Mouse (Mus musculus) kidney, embryonic 14.5 days (tissue): ENCODE results near the gene Muc1. TPM values are rescaled to one million over a fixed set of nuclear protein-coding genes. Genes with fewer than 3 reads are reported as not detected.
A peak's percentile ranks its signal among the peaks of the same experiment; 100 is the strongest.

ENCODE experiments used
- ATAC-seq: fragments of 200-750 bp; cut with Nextera tagmentation; 2 replicates; pipeline ENCODE4 v1.8.0; 2017; ENCODE audit warnings: moderate number of reproducible peaks, mild to moderate bottlenecking, moderate TSS enrichment, moderate library complexity; ENCODE audit not compliant: low FRiP score, low TSS enrichment
- H3K27ac ChIP-seq: fragments of 300-500 bp; sonication (generic); 2 replicates; pipeline ENCODE4 v1.5.1; 2014; ENCODE audit warnings: low read depth, mild to moderate bottlenecking, low read length, moderate library complexity, mixed read lengths
- H3K27me3 ChIP-seq: fragments of 300-500 bp; sonication (generic); 2 replicates; pipeline ENCODE4 v1.6.1; 2014; ENCODE audit warnings: mild to moderate bottlenecking, low read length; ENCODE audit not compliant: control insufficient read depth, insufficient read depth
- H3K36me3 ChIP-seq: fragments of 300-500 bp; sonication (generic); 2 replicates; pipeline ENCODE4 v1.6.1; 2014; ENCODE audit warnings: low read length, mixed read lengths; ENCODE audit not compliant: control insufficient read depth, insufficient read depth
- H3K4me1 ChIP-seq: fragments of 300-500 bp; sonication (generic); 2 replicates; pipeline ENCODE4 v1.6.1; 2014; ENCODE audit warnings: low read length, mixed read lengths; ENCODE audit not compliant: control insufficient read depth, insufficient read depth
- H3K4me2 ChIP-seq: fragments of 300-500 bp; sonication (generic); replicated peaks from 2 replicates; pipeline ENCODE4 v1.6.1; 2014; ENCODE audit warnings: low read depth, mild to moderate bottlenecking, low read length
- H3K4me3 ChIP-seq: fragments of 300-500 bp; sonication (generic); 2 replicates; pipeline ENCODE4 v1.5.1; 2014; ENCODE audit warnings: mild to moderate bottlenecking, low read length
- H3K9ac ChIP-seq: fragments of 300-500 bp; sonication (generic); 2 replicates; pipeline ENCODE4 v1.6.1; 2014; ENCODE audit warnings: low read depth, mild to moderate bottlenecking, low read length, moderate library complexity
- H3K9me3 ChIP-seq: fragments of 300-500 bp; sonication (generic); 2 replicates; pipeline ENCODE4 v1.6.1; 2016; ENCODE audit warnings: low read length; ENCODE audit not compliant: control insufficient read depth
- WGBS: fragments of 180-500 bp; shearing (Covaris S2); extraction: QIAGEN DNeasy Blood & Tissue Kit; methylation state at CpG from one replicate; pipeline ENCODE4 v1.1.7; 2014; 5-methylcytosine and 5-hydroxymethylcytosine counted together
- polyA plus RNA-seq: library from polyadenylated mRNA; unstranded; fragments of >200 nt; fragmentation: Nextera tagmentation; extraction: Ambion mirVana; gene quantifications from 2 replicates; pipeline ENCODE4 v1.2.1, GENCODE M21; 2014

Gene Muc1
- 8.0 and 13.6 TPM in 2 replicates for polyA plus RNA-seq

DNA sequence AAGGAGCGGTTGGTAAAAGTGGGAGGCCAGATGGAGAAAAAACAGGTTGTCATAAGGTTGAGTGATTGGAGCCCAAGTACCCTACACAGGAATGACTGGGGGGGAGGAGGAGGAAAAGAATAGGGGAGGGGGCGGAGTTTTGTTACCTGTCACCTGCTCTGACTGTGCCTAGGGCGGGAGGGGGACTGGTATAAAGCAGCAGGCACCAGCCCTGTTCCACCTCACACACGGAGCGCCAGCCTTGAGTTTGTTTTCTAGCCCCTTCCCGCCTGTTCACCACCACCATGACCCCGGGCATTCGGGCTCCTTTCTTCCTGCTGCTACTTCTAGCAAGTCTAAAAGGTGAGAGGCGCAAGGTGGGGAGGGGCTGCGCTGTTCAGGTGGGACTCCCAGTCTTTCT is at the start of gene Muc1:
Gene Muc1, plus strand, starts transcription at position 222 of the 400 bp plus-strand sequence.
- H3K27me3 ChIP-seq = no peaks in the 10 kb centered on the region
- peak within 1 kb of the TSS; percentile 62 for H3K27ac ChIP-seq
- H3K4me1 ChIP-seq = peaks cover 23% of the 10 kb centered on the region; the same call in 1 of the 2 replicates
- peak within 1 kb of the TSS; percentile 54; the same call in 1 of the 2 replicates for H3K9ac ChIP-seq
- H3K4me2 ChIP-seq = peak within 1 kb of the TSS; percentile 87
- no peaks in the 10 kb centered on the region for H3K9me3 ChIP-seq
- H3K36me3 ChIP-seq = peaks cover 3% of the 10 kb centered on the region; the same call in 1 of the 2 replicates
- H3K4me3 ChIP-seq = peak within 1 kb of the TSS; percentile 40
- 27% methylated on average over 10 of the region's 10 CpGs for WGBS
- no peak for ATAC-seq

DNA sequence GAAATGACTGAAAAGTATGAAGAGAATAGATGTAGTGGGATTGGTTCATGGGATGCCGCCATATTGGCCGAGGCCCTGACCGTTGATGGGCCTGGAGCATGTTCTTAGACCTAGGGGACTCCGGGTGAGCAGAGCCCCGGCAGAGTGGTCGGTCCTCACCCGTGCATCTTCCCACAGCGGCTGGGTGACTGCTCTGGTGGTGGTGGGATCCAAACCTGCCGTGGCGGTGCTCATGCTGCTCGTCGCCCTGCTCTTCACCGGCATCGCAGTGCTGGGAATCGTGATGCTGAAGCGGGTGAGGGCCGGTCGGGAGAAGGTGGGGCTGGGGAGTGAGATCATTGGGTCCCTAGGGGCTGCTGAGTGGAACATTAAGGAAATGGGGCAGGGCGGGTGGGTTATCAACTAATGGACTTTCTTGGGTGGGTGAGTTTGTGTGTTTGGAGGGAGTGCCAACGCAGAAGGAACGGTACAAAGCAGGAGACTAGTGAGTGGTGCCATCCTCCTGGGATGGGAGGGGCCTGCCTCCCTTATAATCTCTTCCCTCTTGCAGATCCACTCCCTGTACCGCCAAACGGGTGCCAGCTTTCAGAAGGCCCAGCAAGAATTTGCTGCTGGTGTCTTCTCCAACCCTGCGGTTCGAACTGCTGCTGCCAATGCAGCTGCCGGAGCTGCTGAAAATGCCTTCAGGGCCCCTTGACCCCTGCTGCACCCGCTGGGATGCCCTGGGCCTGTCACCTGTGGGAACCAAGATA is 46.9 kb upstream of the Muc1 start:
- Histone ChIP-seq H3K9ac (no peak overlapping the region), H3K27ac (no peak overlapping the region; the same call in 1 of the 2 replicates), H3K4me2 (no peak overlapping the region), H3K36me3 (peaks cover 39% of the 10 kb centered on the region), H3K4me3 (no peak overlapping the region), H3K9me3 (no peaks in the 10 kb centered on the region), H3K27me3 (no peaks in the 10 kb centered on the region), H3K4me1 (peaks cover 37% of the 10 kb centered on the region)
- no peak for ATAC-seq
- WGBS = 91% methylated on average over 27 of the region's 27 CpGs

DNA sequence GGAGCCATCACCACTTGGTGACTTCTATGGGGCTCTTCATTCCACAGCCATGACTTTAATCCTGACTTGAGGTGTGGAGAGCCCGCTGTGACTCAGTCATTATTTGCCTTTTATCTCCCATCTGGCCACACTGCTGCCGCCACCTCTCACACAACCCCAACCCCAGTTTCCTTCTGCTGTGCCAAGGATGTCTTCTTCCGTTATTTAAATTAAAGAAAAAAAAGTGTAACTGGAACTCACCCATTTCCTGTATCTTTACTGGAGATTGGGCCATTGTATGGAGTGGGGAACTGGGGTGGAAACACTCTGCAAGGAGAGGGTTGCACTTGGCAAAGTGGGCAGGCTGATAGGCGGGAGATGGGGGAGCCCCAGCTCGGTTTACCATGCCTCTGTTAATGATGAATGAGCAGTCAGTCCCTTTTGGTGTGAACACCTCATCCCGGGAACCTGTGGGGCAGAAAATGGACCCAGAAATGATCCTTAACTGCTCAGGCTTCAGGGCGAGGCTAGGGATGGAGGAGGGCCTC is 46.3 kb upstream of the Muc1 start:
- H3K9ac ChIP-seq = no peak overlapping the region
- 43% methylated on average over 7 of the region's 7 CpGs for WGBS
- H3K4me3 ChIP-seq = peak overlapping the region; percentile 67
- H3K4me2 ChIP-seq = peak overlapping the region; percentile 95
- ATAC-seq = no peak; the same call in 1 of the 2 replicates
- no peaks in the 10 kb centered on the region for H3K9me3 ChIP-seq
- H3K27me3 ChIP-seq = no peaks in the 10 kb centered on the region
- peaks cover 39% of the 10 kb centered on the region for H3K36me3 ChIP-seq
- peak overlapping the region; percentile 47; the same call in 1 of the 2 replicates for H3K27ac ChIP-seq
- H3K4me1 ChIP-seq = peaks cover 42% of the 10 kb centered on the region

DNA sequence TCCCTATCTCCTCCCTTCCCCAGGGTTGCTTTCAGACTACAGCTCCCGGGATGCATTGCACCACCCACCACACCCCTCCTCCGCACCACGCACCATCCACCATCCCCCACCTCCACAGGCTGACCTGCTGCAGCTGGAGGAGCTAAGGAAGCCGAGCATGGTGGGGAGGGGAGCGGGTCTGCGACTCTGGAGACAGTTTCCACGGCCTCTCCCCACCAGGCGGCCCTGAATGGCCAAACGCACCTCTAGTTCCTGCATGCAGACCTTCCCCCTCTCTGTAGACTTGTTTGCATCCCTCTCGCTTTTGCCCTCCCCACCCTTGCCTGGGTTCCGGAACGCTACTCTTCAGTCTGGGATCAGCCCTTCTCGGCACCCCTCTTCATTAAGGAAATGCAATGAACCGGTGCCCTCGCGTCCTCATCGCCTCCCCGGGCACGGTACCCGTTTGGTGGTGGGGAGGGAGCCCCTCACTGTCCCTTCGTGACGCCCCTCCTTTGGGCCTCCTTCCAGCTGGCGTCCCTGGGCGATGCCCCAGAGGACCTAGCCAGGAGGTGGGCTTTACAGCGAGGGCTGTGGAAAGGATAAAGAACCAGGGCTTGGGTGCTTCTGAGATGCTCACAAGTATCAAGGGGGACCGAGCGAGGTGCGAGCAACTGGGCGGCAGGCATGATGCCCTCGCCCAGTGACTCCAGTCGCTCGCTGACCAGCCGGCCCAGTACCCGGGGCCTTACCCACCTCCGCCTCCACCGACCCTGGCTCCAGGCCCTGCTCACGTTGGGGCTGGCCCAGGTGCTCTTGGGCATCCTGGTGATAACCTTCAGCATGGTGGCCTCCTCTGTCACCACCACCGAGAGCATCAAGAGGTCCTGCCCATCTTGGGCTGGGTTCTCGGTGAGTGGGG is 45.5 kb upstream of the Muc1 start, which contains the start of gene Fam189b:
Gene Fam189b, plus strand, starts transcription at position 86 of the 901 bp plus-strand sequence.
- peak within 1 kb of the TSS; percentile 95 for H3K4me2 ChIP-seq
- 5% methylated on average over 39 of the region's 39 CpGs for WGBS
- no peaks in the 10 kb centered on the region for H3K27me3 ChIP-seq
- H3K9me3 ChIP-seq = no peaks in the 10 kb centered on the region
- H3K9ac ChIP-seq = peak within 1 kb of the TSS; percentile 88
- peaks cover 43% of the 10 kb centered on the region for H3K36me3 ChIP-seq
- H3K27ac ChIP-seq = peak within 1 kb of the TSS; percentile 93
- peak; percentile 89 for ATAC-seq
- peaks cover 49% of the 10 kb centered on the region for H3K4me1 ChIP-seq
- H3K4me3 ChIP-seq = peak within 1 kb of the TSS; percentile 67

DNA sequence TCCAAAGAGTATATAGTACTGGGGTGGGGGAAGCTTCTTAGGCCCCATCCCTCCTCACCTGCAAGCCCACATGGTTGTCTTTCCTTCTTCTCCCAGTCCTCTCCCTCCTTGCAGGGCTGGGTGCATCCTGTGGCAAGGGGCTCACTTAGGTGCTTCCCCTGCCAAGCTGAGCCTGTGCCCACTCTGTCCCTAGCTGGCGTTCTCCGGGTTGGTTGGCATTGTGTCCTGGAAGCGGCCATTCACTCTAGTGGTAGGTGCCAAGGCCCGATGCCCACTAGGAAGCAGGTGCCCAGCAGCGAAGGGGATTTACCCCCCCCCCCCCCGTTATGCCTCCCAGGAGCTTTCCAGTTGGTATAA is 44.9 kb upstream of the Muc1 start:
- no peak for ATAC-seq
- Histone ChIP-seq H3K27ac (peak overlapping the region; percentile 93), H3K27me3 (no peaks in the 10 kb centered on the region), H3K36me3 (peaks cover 47% of the 10 kb centered on the region), H3K4me3 (peak overlapping the region; percentile 67), H3K9ac (peak overlapping the region; percentile 88), H3K4me1 (peaks cover 49% of the 10 kb centered on the region), H3K9me3 (no peaks in the 10 kb centered on the region), H3K4me2 (peak overlapping the region; percentile 95)
- whole genome bisulfite sequencing = 81% methylated on average over 6 of the region's 6 CpGs

DNA sequence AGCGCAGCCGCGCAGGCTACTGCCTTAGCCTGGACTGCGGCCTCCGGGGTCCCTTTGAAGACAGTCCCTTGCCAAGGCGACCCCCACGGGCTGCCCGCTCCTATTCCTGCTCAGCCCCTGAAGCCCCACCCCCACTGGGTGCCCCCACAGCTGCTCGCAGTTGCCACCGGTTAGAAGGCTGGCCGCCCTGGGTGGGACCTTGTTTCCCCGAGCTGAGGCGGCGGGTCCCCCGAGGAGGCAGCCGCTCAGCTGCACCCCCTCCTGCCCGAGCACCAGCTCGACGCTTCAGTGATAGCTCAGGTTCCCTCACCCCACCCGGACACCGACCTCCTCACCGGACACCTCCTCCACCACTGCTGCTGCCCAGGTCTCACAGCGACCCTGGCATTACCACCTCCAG is 41.7 kb upstream of the Muc1 start:
- 44% methylated on average over 23 of the region's 23 CpGs for WGBS
- Histone ChIP-seq H3K4me3 (no peak overlapping the region), H3K4me2 (peak overlapping the region; percentile 18), H3K27me3 (no peaks in the 10 kb centered on the region), H3K9me3 (no peaks in the 10 kb centered on the region), H3K36me3 (peaks cover 14% of the 10 kb centered on the region), H3K4me1 (peaks cover 47% of the 10 kb centered on the region), H3K27ac (no peak overlapping the region), H3K9ac (peak overlapping the region; percentile 28; the same call in 1 of the 2 replicates)
- ATAC-seq = no peak

DNA sequence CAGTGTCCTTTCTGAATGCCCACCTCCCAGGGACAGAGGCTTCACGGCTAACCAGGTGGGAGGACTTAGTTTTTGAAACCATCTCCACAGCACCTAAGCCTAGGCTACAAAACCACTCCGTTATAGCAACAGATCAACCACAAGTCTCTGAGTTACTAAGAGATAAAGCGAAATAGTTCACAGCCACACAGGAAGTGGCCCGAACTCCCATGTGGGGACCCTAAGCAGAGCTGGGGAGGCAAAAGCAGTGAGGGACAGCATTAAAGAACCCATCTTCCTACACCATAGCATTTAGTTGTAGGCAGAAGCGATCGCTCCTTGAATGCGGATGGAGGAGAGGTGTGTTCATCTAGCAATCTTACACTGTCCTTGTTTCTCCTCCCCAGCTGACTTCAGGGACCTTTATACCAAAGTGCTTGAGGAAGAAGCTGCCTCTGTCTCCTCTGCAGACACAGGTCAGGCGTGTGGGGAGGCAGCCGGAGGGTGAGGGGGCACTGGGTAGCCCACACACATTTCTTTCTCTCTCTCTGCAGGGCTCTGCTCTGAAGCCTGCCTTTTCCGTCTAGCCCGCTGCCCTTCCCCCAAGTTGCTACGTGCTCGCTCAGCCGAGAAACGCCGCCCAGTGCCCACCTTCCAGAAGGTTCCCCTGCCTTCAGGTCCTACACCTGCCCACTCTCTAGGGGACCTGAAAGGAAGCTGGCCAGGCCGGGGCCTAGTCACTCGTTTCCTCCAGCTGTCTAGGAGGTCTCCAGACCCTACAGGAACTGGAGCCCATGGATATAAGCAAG is 41.0 kb upstream of the Muc1 start:
- 67% methylated on average over 18 of the region's 18 CpGs for WGBS
- Histone ChIP-seq H3K9me3 (no peaks in the 10 kb centered on the region), H3K9ac (no peak overlapping the region), H3K27me3 (no peaks in the 10 kb centered on the region), H3K36me3 (peaks cover 9% of the 10 kb centered on the region), H3K27ac (peak overlapping the region; percentile 55; the same call in 1 of the 2 replicates), H3K4me1 (peaks cover 43% of the 10 kb centered on the region), H3K4me3 (no peak overlapping the region), H3K4me2 (peak overlapping the region; percentile 18; the same call in 1 of the 2 replicates)
- no peak for ATAC-seq

DNA sequence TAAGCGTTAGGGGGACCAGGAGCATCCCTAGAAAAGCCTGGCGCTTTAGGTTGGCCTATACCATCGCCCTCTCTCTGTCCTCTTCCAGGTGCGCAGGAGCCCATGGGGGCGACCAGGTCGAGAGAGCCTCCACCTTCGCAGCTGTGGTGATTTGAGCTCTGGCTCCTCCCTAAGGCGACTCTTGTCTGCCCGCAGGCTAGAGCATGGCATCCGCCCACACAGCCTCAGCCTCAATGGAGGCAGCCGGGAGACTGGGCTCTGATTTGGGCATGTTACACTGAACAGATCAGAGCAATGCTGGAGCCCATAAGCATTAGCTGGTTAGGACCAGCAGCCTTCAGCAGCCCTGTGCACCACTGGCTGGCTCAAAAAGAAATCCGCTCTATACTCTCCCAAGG is 40.4 kb upstream of the Muc1 start:
- ATAC-seq = no peak
- H3K9me3 ChIP-seq = no peaks in the 10 kb centered on the region
- H3K4me3 ChIP-seq = no peak overlapping the region
- H3K9ac ChIP-seq = no peak overlapping the region
- peaks cover 9% of the 10 kb centered on the region for H3K36me3 ChIP-seq
- H3K27ac ChIP-seq = peak overlapping the region; percentile 55; the same call in 1 of the 2 replicates
- 63% methylated on average over 12 of the region's 12 CpGs for WGBS
- H3K4me1 ChIP-seq = peaks cover 42% of the 10 kb centered on the region
- H3K27me3 ChIP-seq = no peaks in the 10 kb centered on the region
- no peak overlapping the region for H3K4me2 ChIP-seq
